Mouse (Mus musculus): Measurements from ENCODE around the gene Ccser1. TPM values are rescaled to one million over a fixed set of nuclear protein-coding genes. Genes with fewer than 3 reads are reported as not detected.

The Ccser1 gene
- polyA plus RNA-seq, 1 experiment from 2014 or later, result 4.5 TPM

GRCm38 (mm10) chr6:62162596-62162995, 982.5 kb downstream of the Ccser1 start:
- no peak for ATAC-seq (ENCODE audit: insufficient read depth, low FRiP score)
- no peaks in the 10 kb centered on the region for H3K4me1 ChIP-seq (ENCODE audit: control insufficient read depth, insufficient read depth, low read length)
- H3K4me2 ChIP-seq (ENCODE audit: low read depth, low read length), result no peak overlapping the region
- no peaks in the 10 kb centered on the region for H3K27me3 ChIP-seq (ENCODE audit: control insufficient read depth, insufficient read depth, low read length)
- H3K4me3 ChIP-seq (replicated peaks; ENCODE audit: low read length), result no peak overlapping the region
- no peaks in the 10 kb centered on the region for H3K36me3 ChIP-seq (ENCODE audit: control insufficient read depth, insufficient read depth, low read length)
- no peaks in the 10 kb centered on the region for H3K9me3 ChIP-seq (replicated peaks; ENCODE audit: control insufficient read depth, low read length)
- H3K27ac ChIP-seq (ENCODE audit: low read length), result no peak overlapping the region
- WGBS, result 58% methylated on average over 6 of the region's 6 CpGs
- H3K9ac ChIP-seq (ENCODE audit: low read length), result no peak overlapping the region

GRCm38 (mm10) chr6:62163826-62164225, 983.7 kb downstream of the Ccser1 start:
- Histone ChIP-seq H3K4me1 (ENCODE audit: control insufficient read depth, insufficient read depth, low read length) (no peaks in the 10 kb centered on the region), H3K27me3 (ENCODE audit: control insufficient read depth, insufficient read depth, low read length) (no peaks in the 10 kb centered on the region), H3K9me3 (replicated peaks; ENCODE audit: control insufficient read depth, low read length) (no peaks in the 10 kb centered on the region), H3K4me2 (ENCODE audit: low read depth, low read length) (no peak overlapping the region), H3K4me3 (replicated peaks; ENCODE audit: low read length) (no peak overlapping the region), H3K27ac (ENCODE audit: low read length) (no peak overlapping the region), H3K9ac (ENCODE audit: low read length) (no peak overlapping the region), H3K36me3 (ENCODE audit: control insufficient read depth, insufficient read depth, low read length) (no peaks in the 10 kb centered on the region)
- no peak for ATAC-seq (ENCODE audit: insufficient read depth, low FRiP score)
- WGBS, result 17% methylated on average over 3 of the region's 3 CpGs

GRCm38 (mm10) chr6:62196496-62197188, 1016.5 kb downstream of the Ccser1 start:
- Histone ChIP-seq H3K9ac (ENCODE audit: low read length) (no peak overlapping the region), H3K36me3 (ENCODE audit: control insufficient read depth, insufficient read depth, low read length) (no peaks in the 10 kb centered on the region), H3K4me2 (ENCODE audit: low read depth, low read length) (no peak overlapping the region), H3K9me3 (replicated peaks; ENCODE audit: control insufficient read depth, low read length) (no peaks in the 10 kb centered on the region), H3K27ac (ENCODE audit: low read length) (no peak overlapping the region), H3K4me1 (ENCODE audit: control insufficient read depth, insufficient read depth, low read length) (no peaks in the 10 kb centered on the region), H3K27me3 (ENCODE audit: control insufficient read depth, insufficient read depth, low read length) (no peaks in the 10 kb centered on the region), H3K4me3 (replicated peaks; ENCODE audit: low read length) (no peak overlapping the region)
- WGBS, result 84% methylated on average over 6 of the region's 6 CpGs
- no peak for ATAC-seq (ENCODE audit: insufficient read depth, low FRiP score)

DNA sequence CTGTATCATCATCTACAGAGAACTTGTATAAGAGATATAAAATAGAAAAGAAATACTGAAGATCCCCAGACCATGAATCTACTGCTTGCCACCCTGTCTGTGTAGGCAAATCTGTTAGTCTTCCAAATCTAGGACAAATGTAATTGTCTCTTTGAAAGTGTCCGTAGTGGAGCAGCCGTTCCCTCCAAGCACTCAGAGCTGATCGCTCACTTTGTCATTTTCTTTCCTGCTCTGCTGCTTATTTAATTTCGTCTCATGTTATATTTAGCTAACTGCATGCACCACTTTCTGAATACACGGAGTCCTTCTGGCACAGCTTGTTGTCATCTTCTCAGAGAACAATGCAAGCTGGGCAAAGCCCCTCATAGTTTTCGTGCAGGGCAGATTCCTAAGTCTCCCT, 1018.6 kb downstream of the Ccser1 start:
- no peak for ATAC-seq (ENCODE audit: insufficient read depth, low FRiP score)
- Histone ChIP-seq H3K36me3 (ENCODE audit: control insufficient read depth, insufficient read depth, low read length) (no peaks in the 10 kb centered on the region), H3K4me1 (ENCODE audit: control insufficient read depth, insufficient read depth, low read length) (no peaks in the 10 kb centered on the region), H3K4me2 (ENCODE audit: low read depth, low read length) (no peak overlapping the region), H3K27me3 (ENCODE audit: control insufficient read depth, insufficient read depth, low read length) (no peaks in the 10 kb centered on the region), H3K27ac (ENCODE audit: low read length) (no peak overlapping the region), H3K4me3 (replicated peaks; ENCODE audit: low read length) (no peak overlapping the region), H3K9ac (ENCODE audit: low read length) (no peak overlapping the region), H3K9me3 (replicated peaks; ENCODE audit: control insufficient read depth, low read length) (no peaks in the 10 kb centered on the region)
- WGBS, result 55% methylated on average over 6 of the region's 6 CpGs

DNA sequence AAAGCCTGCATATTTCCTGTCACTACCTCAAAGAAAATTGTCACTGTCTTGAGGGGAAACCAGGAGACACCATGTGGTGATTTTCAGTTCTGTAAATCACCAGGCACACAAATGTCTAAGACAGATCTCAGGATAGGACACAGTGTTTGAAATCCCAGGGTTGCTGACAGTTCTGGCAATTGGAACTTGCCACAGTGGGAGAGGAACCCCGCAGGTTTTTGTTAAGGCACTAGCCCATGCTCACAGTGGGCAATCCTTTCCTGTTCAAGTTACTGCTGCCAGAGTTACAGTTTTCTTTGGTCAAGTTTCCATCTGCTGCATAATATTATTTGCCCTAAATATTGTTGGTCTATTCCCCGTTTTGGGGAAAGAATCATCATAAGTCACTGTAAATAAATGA, 1024.9 kb downstream of the Ccser1 start:
- no peak overlapping the region for H3K4me3 ChIP-seq (replicated peaks; ENCODE audit: low read length)
- WGBS, result 48% methylated on average over 2 of the region's 2 CpGs
- no peaks in the 10 kb centered on the region for H3K9me3 ChIP-seq (replicated peaks; ENCODE audit: control insufficient read depth, low read length)
- no peak overlapping the region for H3K27ac ChIP-seq (ENCODE audit: low read length)
- no peaks in the 10 kb centered on the region for H3K27me3 ChIP-seq (ENCODE audit: control insufficient read depth, insufficient read depth, low read length)
- no peak overlapping the region for H3K9ac ChIP-seq (ENCODE audit: low read length)
- no peaks in the 10 kb centered on the region for H3K36me3 ChIP-seq (ENCODE audit: control insufficient read depth, insufficient read depth, low read length)
- no peak overlapping the region for H3K4me2 ChIP-seq (ENCODE audit: low read depth, low read length)
- no peak for ATAC-seq (ENCODE audit: insufficient read depth, low FRiP score)
- no peaks in the 10 kb centered on the region for H3K4me1 ChIP-seq (ENCODE audit: control insufficient read depth, insufficient read depth, low read length)

DNA sequence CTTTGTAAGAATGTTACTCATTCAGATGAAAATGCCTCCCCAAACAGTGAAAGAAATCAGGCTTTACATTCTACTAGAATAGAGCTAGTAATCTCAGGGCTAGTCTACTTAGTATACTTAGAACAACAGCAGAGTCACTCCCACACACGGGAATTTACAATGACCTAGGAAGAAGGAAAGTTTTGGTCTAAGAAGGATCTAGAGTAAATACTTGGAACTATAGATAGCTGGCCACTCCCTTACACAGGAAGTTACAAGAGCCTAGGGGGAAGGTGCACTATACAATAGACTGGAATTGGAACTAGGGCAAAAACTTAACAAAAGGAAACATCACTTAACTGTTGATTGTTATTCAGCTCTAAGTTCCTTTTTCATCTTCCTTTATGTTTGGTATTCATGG, 1041.7 kb downstream of the Ccser1 start:
- Histone ChIP-seq H3K4me3 (replicated peaks; ENCODE audit: low read length) (no peak overlapping the region), H3K36me3 (ENCODE audit: control insufficient read depth, insufficient read depth, low read length) (no peaks in the 10 kb centered on the region), H3K4me1 (ENCODE audit: control insufficient read depth, insufficient read depth, low read length) (no peaks in the 10 kb centered on the region), H3K4me2 (ENCODE audit: low read depth, low read length) (no peak overlapping the region), H3K27me3 (ENCODE audit: control insufficient read depth, insufficient read depth, low read length) (no peaks in the 10 kb centered on the region), H3K27ac (ENCODE audit: low read length) (no peak overlapping the region), H3K9me3 (replicated peaks; ENCODE audit: control insufficient read depth, low read length) (no peaks in the 10 kb centered on the region), H3K9ac (ENCODE audit: low read length) (no peak overlapping the region)
- WGBS, result 40% methylated on average over 1 of the region's 1 CpGs
- ATAC-seq (ENCODE audit: insufficient read depth, low FRiP score), result no peak

DNA sequence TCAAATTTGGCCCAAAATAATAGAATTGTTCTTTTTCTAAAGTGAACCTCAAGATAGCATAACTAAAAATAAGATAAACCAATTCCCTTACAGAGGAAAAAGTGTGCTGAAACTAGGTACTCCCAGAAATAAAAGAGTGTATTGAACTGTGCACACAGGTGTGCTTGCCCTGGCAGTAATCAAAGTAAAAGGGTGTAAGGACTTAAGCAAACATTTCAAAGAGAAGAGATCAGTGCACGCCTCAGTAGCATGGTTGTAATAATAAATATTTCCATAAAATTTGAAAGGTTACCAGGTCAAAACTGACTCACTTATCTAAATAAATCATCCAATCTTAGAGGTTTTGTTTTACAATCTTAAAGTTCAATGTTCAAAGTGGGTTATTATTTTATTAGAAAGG, 1083.8 kb downstream of the Ccser1 start:
- Histone ChIP-seq H3K27ac (ENCODE audit: low read length) (no peak overlapping the region), H3K4me1 (ENCODE audit: control insufficient read depth, insufficient read depth, low read length) (no peaks in the 10 kb centered on the region), H3K27me3 (ENCODE audit: control insufficient read depth, insufficient read depth, low read length) (no peaks in the 10 kb centered on the region), H3K4me2 (ENCODE audit: low read depth, low read length) (no peak overlapping the region), H3K36me3 (ENCODE audit: control insufficient read depth, insufficient read depth, low read length) (no peaks in the 10 kb centered on the region), H3K4me3 (replicated peaks; ENCODE audit: low read length) (no peak overlapping the region), H3K9me3 (replicated peaks; ENCODE audit: control insufficient read depth, low read length) (no peaks in the 10 kb centered on the region), H3K9ac (ENCODE audit: low read length) (no peak overlapping the region)
- ATAC-seq (ENCODE audit: insufficient read depth, low FRiP score), result peak; percentile 62; the same call in 1 of the 2 replicates
- 25% methylated on average over 1 of the region's 1 CpGs for WGBS

DNA sequence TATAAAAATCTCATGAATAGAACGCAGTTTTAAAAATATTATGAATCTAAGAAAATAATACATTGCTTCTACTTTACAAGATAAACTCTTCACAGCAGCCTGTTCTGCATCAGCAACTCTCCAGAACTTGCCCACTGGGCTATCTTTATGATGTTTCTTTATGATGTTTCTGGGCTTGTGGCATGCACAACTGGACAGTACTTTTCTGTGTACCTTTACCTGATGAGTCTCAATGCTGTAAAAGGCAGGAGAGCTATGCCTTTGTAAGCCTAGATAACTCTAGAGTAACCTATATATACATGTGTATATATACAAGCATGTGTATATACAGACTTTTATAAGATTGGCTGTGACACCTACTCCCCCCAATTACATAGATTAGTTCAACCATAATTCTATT, 1084.4 kb downstream of the Ccser1 start:
- Histone ChIP-seq H3K27me3 (ENCODE audit: control insufficient read depth, insufficient read depth, low read length) (no peaks in the 10 kb centered on the region), H3K9me3 (replicated peaks; ENCODE audit: control insufficient read depth, low read length) (no peaks in the 10 kb centered on the region), H3K4me2 (ENCODE audit: low read depth, low read length) (no peak overlapping the region), H3K36me3 (ENCODE audit: control insufficient read depth, insufficient read depth, low read length) (no peaks in the 10 kb centered on the region), H3K4me3 (replicated peaks; ENCODE audit: low read length) (no peak overlapping the region), H3K4me1 (ENCODE audit: control insufficient read depth, insufficient read depth, low read length) (no peaks in the 10 kb centered on the region), H3K27ac (ENCODE audit: low read length) (no peak overlapping the region), H3K9ac (ENCODE audit: low read length) (no peak overlapping the region)
- ATAC-seq (ENCODE audit: insufficient read depth, low FRiP score), result no peak
- 57% methylated on average over 1 of the region's 1 CpGs for WGBS

- no peak for ATAC-seq (ENCODE audit: insufficient read depth, low FRiP score)
- 81% methylated on average over 3 of the region's 3 CpGs for WGBS
- no peaks in the 10 kb centered on the region for H3K27me3 ChIP-seq (ENCODE audit: control insufficient read depth, insufficient read depth, low read length)
These were observed 1101.1 kb downstream of the Ccser1 start for GRCm38 (mm10) chr6:62281256-62281655.

More at GRCm38 (mm10) chr6:62281256-62281655, 1101.1 kb downstream of the Ccser1 start:
- Histone ChIP-seq H3K36me3 (ENCODE audit: control insufficient read depth, insufficient read depth, low read length) (no peaks in the 10 kb centered on the region), H3K9ac (ENCODE audit: low read length) (no peak overlapping the region), H3K4me2 (ENCODE audit: low read depth, low read length) (no peak overlapping the region), H3K27ac (ENCODE audit: low read length) (no peak overlapping the region), H3K4me3 (replicated peaks; ENCODE audit: low read length) (no peak overlapping the region), H3K9me3 (replicated peaks; ENCODE audit: control insufficient read depth, low read length) (no peaks in the 10 kb centered on the region), H3K4me1 (ENCODE audit: control insufficient read depth, insufficient read depth, low read length) (no peaks in the 10 kb centered on the region)

All from stomach, embryonic 16.5 days (tissue).